Mouse (Mus musculus): ENCODE results near the gene Ppef1. TPM values are rescaled to one million over a fixed set of nuclear protein-coding genes. Genes with fewer than 3 reads are reported as not detected.

Gene Ppef1
- polyA plus RNA-seq (2014; fragmentation: Illumina TruSeq; extraction: RNeasy Lipid Tissue Mini Kit (QIAGEN cat#74804); ENCODE audit: insufficient read depth, low read depth, low replicate concordance) = not detected

GRCm38 (mm10) chrX:160735650-160736049 is at the start of gene Ppef1:
Gene Ppef1, minus strand, starts transcription at chrX:160735765.

GRCm38 (mm10) chrX:160767713-160768112 is 32.1 kb upstream of the Ppef1 start, which contains the start of gene Rs1:
Gene Rs1, plus strand, starts transcription at chrX:160768013.

Other genes with a start within 250 kb of the Ppef1 start
- gene Phka2, start 233.6 kb downstream of the Ppef1 start, polyA plus RNA-seq (2014; fragmentation: Illumina TruSeq; extraction: RNeasy Lipid Tissue Mini Kit (QIAGEN cat#74804); ENCODE audit: insufficient read depth, low read depth, low replicate concordance) = 4.0 TPM
- not detected for gene Rs1, start 32.2 kb upstream of the Ppef1 start, polyA plus RNA-seq (2014; fragmentation: Illumina TruSeq; extraction: RNeasy Lipid Tissue Mini Kit (QIAGEN cat#74804); ENCODE audit: insufficient read depth, low read depth, low replicate concordance)
- 0.11 TPM for gene Gja6, start 171.3 kb upstream of the Ppef1 start, polyA plus RNA-seq (2014; fragmentation: Illumina TruSeq; extraction: RNeasy Lipid Tissue Mini Kit (QIAGEN cat#74804); ENCODE audit: insufficient read depth, low read depth, low replicate concordance)

All from lung, adult 10 weeks (tissue).